Mouse (Mus musculus) forebrain, postnatal 0 days (tissue): ENCODE measurements around the gene 1600014C10Rik. TPM values are rescaled to one million over a fixed set of nuclear protein-coding genes. Genes with fewer than 3 reads are reported as not detected.

Source experiments
- ATAC-seq: fragments of 200-750 bp; cut with Nextera tagmentation; 2 replicates; pipeline ENCODE4 v1.8.0; 2017; ENCODE audit warnings: mild to moderate bottlenecking, moderate library complexity
- DNase-seq: peaks from one replicate; pipeline ENCODE4 v3.0.0-alpha.2; 2015
- H3K27ac ChIP-seq: fragments of 300-500 bp; sonication (generic); 2 replicates; pipeline ENCODE4 v1.5.1; 2014; ENCODE audit warnings: low read depth, mild to moderate bottlenecking, antibody characterized with exemption, low read length, moderate library complexity, mixed read lengths
- H3K27me3 ChIP-seq: fragments of 300-500 bp; sonication (generic); 2 replicates; pipeline ENCODE4 v1.6.1; 2014; ENCODE audit warnings: mild to moderate bottlenecking, low read length, mixed read lengths; ENCODE audit not compliant: insufficient read depth
- H3K36me3 ChIP-seq: fragments of 300-500 bp; sonication (generic); 2 replicates; pipeline ENCODE4 v1.6.1; 2014; ENCODE audit warnings: mild to moderate bottlenecking, moderate library complexity; ENCODE audit not compliant: insufficient read depth
- H3K4me1 ChIP-seq: fragments of 300-500 bp; sonication (generic); 2 replicates; pipeline ENCODE4 v1.6.1; 2014; ENCODE audit warnings: antibody characterized with exemption; ENCODE audit not compliant: insufficient read depth
- H3K4me2 ChIP-seq: fragments of 300-500 bp; sonication (generic); 2 replicates; pipeline ENCODE4 v1.6.1; 2014; ENCODE audit warnings: low read depth, mild to moderate bottlenecking, moderate library complexity
- H3K4me3 ChIP-seq: fragments of 300-500 bp; sonication (generic); 2 replicates; pipeline ENCODE4 v1.5.1; 2014; ENCODE audit warnings: low read depth, low read length, mixed read lengths
- H3K9ac ChIP-seq: fragments of 300-500 bp; sonication (generic); 2 replicates; pipeline ENCODE4 v1.6.1; 2014; ENCODE audit warnings: mild to moderate bottlenecking
- H3K9me3 ChIP-seq: fragments of 300-500 bp; sonication (generic); 2 replicates; pipeline ENCODE4 v1.6.1; 2016; ENCODE audit warnings: low read length
- CTCF ChIP-seq: sonication (generic); IDR thresholded peaks from 2 replicates; pipeline ENCODE4 v1.5.1; 2016; ENCODE audit warnings: antibody characterized with exemption, control low read depth, low read depth
- WGBS: fragments of 180-500 bp; shearing (Covaris S2); extraction: QIAGEN DNeasy Blood & Tissue Kit; methylation state at CpG from one replicate; pipeline ENCODE4 v1.1.7; 2014; 5-methylcytosine and 5-hydroxymethylcytosine counted together
- polyA plus RNA-seq: library from polyadenylated mRNA; unstranded; fragments of >200 nt; fragmentation: Nextera tagmentation; extraction: Ambion mirVana; gene quantifications from 2 replicates; pipeline ENCODE4 v1.2.1, GENCODE M21; 2015
- total RNA-seq: library from RNA; depleted of rRNA; stranded (reverse); fragments of >200 nt; gene quantifications from 2 replicates; pipeline ENCODE4 v1.2.3, GENCODE M21; 2014; rRNA removed

1600014C10Rik gene
- total and polyA plus RNA-seq, 2 experiments from 2014 or later, result 20.8 to 24.9 TPM

- WGBS, result 51% methylated on average over 11 of the region's 11 CpGs
- ATAC-seq, result no peak
Observed at GRCm38 (mm10) chr7:38236400-38237105, 53.5 kb downstream of the 1600014C10Rik start.

DNA sequence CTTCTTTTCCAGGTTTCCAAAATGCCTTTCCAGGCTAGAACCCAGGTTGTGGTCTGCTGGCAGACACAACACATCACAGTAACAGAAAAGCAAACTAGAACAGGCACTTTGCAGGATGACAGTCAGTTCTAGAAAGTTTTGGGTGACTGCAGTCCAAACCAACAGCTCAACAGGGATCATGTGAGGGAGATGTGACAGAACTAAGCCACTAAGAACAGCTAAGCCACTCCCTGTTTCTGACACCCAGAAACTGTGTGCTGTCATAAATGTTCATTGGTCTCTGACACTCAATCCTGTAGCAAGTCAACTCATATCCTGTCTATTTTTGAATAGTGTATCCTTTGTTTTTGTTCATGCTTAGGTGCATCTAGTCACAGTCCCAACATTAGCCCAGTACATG, 54.1 kb downstream of the 1600014C10Rik start:
- ATAC-seq (no peak), DNase-seq (no peak)
- H3K4me3 ChIP-seq, result no peak overlapping the region
- H3K4me2 ChIP-seq, result no peak overlapping the region
- H3K27me3 ChIP-seq, result no peaks in the 10 kb centered on the region
- no peaks in the 10 kb centered on the region for H3K9me3 ChIP-seq
- H3K36me3 ChIP-seq, result no peaks in the 10 kb centered on the region
- TF ChIP-seq CTCF, result no peak
- no peaks in the 10 kb centered on the region for H3K4me1 ChIP-seq
- no peak overlapping the region for H3K9ac ChIP-seq
- H3K27ac ChIP-seq, result no peak overlapping the region

More at GRCm38 (mm10) chr7:38236400-38237105, 53.5 kb downstream of the 1600014C10Rik start:
- Histone ChIP-seq H3K36me3 (no peaks in the 10 kb centered on the region), H3K4me2 (no peak overlapping the region), H3K27ac (no peak overlapping the region), H3K27me3 (no peaks in the 10 kb centered on the region), H3K4me1 (no peaks in the 10 kb centered on the region), H3K9me3 (no peaks in the 10 kb centered on the region), H3K4me3 (no peak overlapping the region), H3K9ac (no peak overlapping the region)
- no peak for TF ChIP-seq CTCF
- no peak for DNase-seq

GRCm38 (mm10) chr7:38242417-38242816, 59.4 kb downstream of the 1600014C10Rik start:
- no peaks in the 10 kb centered on the region for H3K4me1 ChIP-seq
- no peak overlapping the region for H3K4me2 ChIP-seq
- no peaks in the 10 kb centered on the region for H3K36me3 ChIP-seq
- H3K4me3 ChIP-seq, result no peak overlapping the region
- DNase-seq (no peak), ATAC-seq (no peak)
- H3K27me3 ChIP-seq, result no peaks in the 10 kb centered on the region
- H3K9me3 ChIP-seq, result no peaks in the 10 kb centered on the region
- WGBS, result 85% methylated on average over 4 of the region's 4 CpGs
- H3K27ac ChIP-seq, result no peak overlapping the region
- no peak overlapping the region for H3K9ac ChIP-seq
- TF ChIP-seq CTCF, result no peak

Other genes with a start within 250 kb of the 1600014C10Rik start
- 43.6 and 49.4 TPM in 2 replicates for gene Uri1, start 159.7 kb upstream of the 1600014C10Rik start, total RNA-seq
- gene Uri1, start 159.7 kb upstream of the 1600014C10Rik start, polyA plus RNA-seq, result 35.9 and 39.0 TPM in 2 replicates
- 7.5 and 9.9 TPM in 2 replicates for gene Ccne1, start 75.7 kb upstream of the 1600014C10Rik start, total RNA-seq
- 8.3 and 11.8 TPM in 2 replicates for gene Ccne1, start 75.7 kb upstream of the 1600014C10Rik start, polyA plus RNA-seq
- 0.62 and 0.86 TPM in 2 replicates for gene Plekhf1, start 44.8 kb downstream of the 1600014C10Rik start, total RNA-seq
- 0.52 and 0.54 TPM in 2 replicates for gene Plekhf1, start 44.8 kb downstream of the 1600014C10Rik start, polyA plus RNA-seq
- 76.9 and 100 TPM in 2 replicates for gene Pop4, start 88.2 kb downstream of the 1600014C10Rik start, total RNA-seq
- gene Pop4, start 88.2 kb downstream of the 1600014C10Rik start, polyA plus RNA-seq, result 74.9 and 83.0 TPM in 2 replicates